Mouse (Mus musculus): ENCODE results near the gene Lbhd1. TPM values are rescaled to one million over a fixed set of nuclear protein-coding genes. Genes with fewer than 3 reads are reported as not detected.

The Lbhd1 gene
- total RNA-seq, 2 experiments from 2014 or later: 6.4 to 7.1 TPM

GRCm38 (mm10) chr19:8908531-8908930, 25.0 kb downstream of the Lbhd1 start:
- DNase-seq (ENCODE audit: low spot score in 2 of 2): no peak

GRCm38 (mm10) chr19:8911810-8912209, 28.3 kb downstream of the Lbhd1 start:
- DNase-seq (ENCODE audit: low spot score in 2 of 2): no peak

GRCm38 (mm10) chr19:8914212-8914611, 30.7 kb downstream of the Lbhd1 start:
- DNase-seq (ENCODE audit: low spot score in 2 of 2): no peak

- DNase-seq (ENCODE audit: low spot score in 2 of 2): no peak
Measured at GRCm38 (mm10) chr19:8919000-8919399, 35.5 kb downstream of the Lbhd1 start.

- no peak for DNase-seq (ENCODE audit: low spot score in 2 of 2)
Measured at GRCm38 (mm10) chr19:8919684-8920072, 36.1 kb downstream of the Lbhd1 start.

GRCm38 (mm10) chr19:8920073-8920736, 36.7 kb downstream of the Lbhd1 start, which contains the start of gene B3gat3:
Gene B3gat3 (plus strand): TSS chr19:8920374.
- DNase-seq (ENCODE audit: low spot score in 2 of 2): peak; percentile 92 to 93

- no peak for DNase-seq (ENCODE audit: low spot score in 2 of 2)
Measured at GRCm38 (mm10) chr19:8920836-8921291, 37.3 kb downstream of the Lbhd1 start.

- DNase-seq (ENCODE audit: low spot score in 2 of 2): no peak
Measured at GRCm38 (mm10) chr19:8921741-8922140, 38.2 kb downstream of the Lbhd1 start.

GRCm38 (mm10) chr19:8926766-8927165, 43.2 kb downstream of the Lbhd1 start:
- no peak for DNase-seq (ENCODE audit: low spot score in 2 of 2)

- no peak for DNase-seq (ENCODE audit: low spot score in 2 of 2)
Measured at GRCm38 (mm10) chr19:8927891-8928525, 44.5 kb downstream of the Lbhd1 start.

- peak; percentile 36 to 41 for DNase-seq (ENCODE audit: low spot score in 2 of 2)
Measured at GRCm38 (mm10) chr19:8928689-8929223, 45.2 kb downstream of the Lbhd1 start.

GRCm38 (mm10) chr19:8929224-8930088, 45.9 kb downstream of the Lbhd1 start, which contains the start of the genes Rom1 and Eml3:
Gene Rom1 (minus strand): TSS chr19:8929356.
Gene Eml3 (plus strand): TSS chr19:8929552.
- peak; percentile 90 to 93 for DNase-seq (ENCODE audit: low spot score in 2 of 2)

GRCm38 (mm10) chr19:8930117-8930516, 46.6 kb downstream of the Lbhd1 start:
- DNase-seq (ENCODE audit: low spot score in 2 of 2): no peak

GRCm38 (mm10) chr19:8930771-8931170, 47.2 kb downstream of the Lbhd1 start:
- DNase-seq (ENCODE audit: low spot score in 2 of 2): no peak

- DNase-seq (ENCODE audit: low spot score in 2 of 2): no peak
Measured at GRCm38 (mm10) chr19:8936736-8937135, 53.2 kb downstream of the Lbhd1 start.

GRCm38 (mm10) chr19:8940526-8941133, 57.1 kb downstream of the Lbhd1 start:
- DNase-seq (ENCODE audit: low spot score in 2 of 2): no peak

- DNase-seq (ENCODE audit: low spot score in 2 of 2): no peak
Measured at GRCm38 (mm10) chr19:8941136-8941514, 57.6 kb downstream of the Lbhd1 start.

- DNase-seq (ENCODE audit: low spot score in 2 of 2): peak; percentile 91 to 92
Measured at GRCm38 (mm10) chr19:8941515-8942217, 58.1 kb downstream of the Lbhd1 start, which contains the start of gene Mta2. Gene Mta2 (plus strand): TSS chr19:8941875.
